Mouse (Mus musculus) sigmoid colon, adult 10 weeks (tissue): ENCODE measurements around the gene Oaz3. TPM values are rescaled to one million over a fixed set of nuclear protein-coding genes. Genes with fewer than 3 reads are reported as not detected.

ENCODE experiments used
- polyA plus RNA-seq: library from polyadenylated mRNA; stranded (reverse); fragments of 350-450 nt; fragmentation: Illumina TruSeq; extraction: RNeasy Lipid Tissue Mini Kit (QIAGEN cat#74804); gene quantifications from one replicate; pipeline ENCODE4 v1.2.3, GENCODE M21; 2014; ENCODE audit warnings: low read depth, low replicate concordance

Gene Oaz3
- 1.3 TPM for polyA plus RNA-seq

DNA sequence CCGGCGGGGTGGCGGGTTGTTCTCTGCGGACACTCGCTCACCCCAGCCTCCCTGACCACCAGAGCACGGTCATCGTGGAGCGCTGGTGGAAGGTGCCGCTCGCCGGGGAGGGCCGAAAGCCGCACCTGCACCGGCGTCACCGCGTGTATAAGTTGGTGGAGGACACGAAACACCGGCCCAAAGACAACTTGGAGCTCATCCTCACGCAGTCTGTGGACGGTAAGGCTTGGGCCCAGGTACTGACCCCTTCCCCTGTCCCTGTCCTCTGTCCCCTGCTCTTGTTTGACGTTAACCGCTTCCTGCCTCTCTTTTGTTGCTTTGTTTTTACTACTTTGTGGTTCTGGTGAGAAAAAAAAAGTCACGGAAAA lies at the start of gene Oaz3:
Gene Oaz3, minus strand, starts transcription at position 319 of the 368 bp plus-strand sequence.

DNA sequence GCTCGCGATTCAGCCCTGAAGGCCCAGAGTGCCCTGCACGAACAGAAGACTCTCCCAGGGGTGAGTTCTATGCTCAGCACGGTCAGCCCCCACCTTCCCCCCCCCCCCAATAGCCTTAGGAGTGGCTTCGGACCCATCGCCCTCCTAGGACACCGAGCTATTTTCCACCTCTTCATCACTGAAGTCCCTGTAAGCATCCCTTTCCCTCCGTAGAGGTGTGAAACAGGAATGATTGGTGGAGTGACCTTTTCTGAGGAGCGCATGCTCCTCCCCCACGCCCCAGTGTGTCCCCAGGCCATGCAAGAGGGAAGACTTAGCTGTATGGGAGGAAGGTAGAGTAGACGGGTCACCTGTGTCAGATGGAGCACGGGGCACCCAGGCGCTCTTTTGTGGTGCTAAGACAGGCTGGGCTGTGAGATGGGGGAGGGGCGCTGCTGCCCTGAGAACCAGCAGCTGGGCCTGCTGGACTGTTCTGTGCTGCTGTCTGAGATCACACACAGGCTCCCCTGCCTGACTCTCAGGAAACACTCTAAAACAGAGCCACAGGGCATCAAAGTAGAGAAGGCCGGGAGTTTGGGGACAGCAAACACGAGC lies 36.7 kb upstream of the Oaz3 start, which contains the start of gene Riiad1:
Gene Riiad1, minus strand, starts transcription at position 51 of the 594 bp plus-strand sequence.

DNA sequence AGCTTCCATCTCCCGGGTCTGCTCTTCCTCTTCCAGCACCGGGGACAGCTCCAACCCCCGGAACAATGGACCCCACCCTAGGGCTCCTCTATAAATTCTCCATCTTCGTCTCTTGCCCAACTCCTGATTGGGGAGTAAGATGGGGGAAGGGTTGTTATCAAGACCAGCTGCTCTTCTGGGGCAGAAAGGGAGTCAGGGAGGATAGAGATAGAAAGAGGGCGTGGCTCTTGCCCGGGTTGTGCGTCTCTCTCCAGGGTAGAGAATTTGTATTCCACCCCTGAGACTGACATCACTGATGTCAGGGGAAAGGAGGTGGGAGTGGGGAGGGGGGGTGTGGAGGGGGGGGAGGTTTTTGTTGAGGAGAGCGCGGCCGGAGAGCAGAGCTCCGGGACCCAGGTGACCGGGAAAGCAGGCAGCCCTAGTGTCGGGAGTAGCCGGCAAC lies 34.3 kb upstream of the Oaz3 start, which contains the start of gene Celf3:
Gene Celf3, plus strand, starts transcription at position 315 of the 442 bp plus-strand sequence.

DNA sequence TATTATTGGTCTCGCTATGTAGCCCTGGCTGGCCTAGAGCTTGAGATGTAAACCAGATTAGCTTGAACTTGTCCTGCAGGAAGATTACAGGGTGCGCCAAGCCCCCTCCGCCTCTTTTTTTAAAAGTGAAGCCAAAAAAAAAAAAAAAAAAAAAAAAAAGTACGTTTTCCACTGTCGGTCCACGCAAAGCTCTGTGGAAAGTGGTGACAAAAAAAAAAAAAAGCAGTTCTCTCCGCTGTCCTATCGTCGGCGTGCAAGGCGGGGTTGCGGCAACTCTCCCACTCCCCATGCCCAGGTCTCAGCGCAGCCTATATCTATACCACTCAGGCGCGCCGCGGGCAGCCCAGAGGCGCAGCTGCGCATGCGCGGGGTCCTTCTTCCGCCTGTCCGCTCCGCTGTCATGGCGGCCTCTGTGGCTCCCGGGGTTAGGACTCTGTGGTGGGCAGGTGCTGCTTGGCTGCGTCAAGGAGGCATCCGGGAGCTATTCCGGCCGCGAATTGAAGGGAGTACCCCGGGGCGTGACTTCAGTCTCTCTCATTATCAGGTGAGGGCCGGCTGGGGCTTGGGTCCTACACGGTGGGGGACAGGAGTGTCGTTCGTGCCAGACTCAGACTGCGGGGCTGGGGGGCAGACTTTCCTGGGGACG lies 641 bp downstream of the Oaz3 start, which contains the start of gene Mrpl9:
Gene Mrpl9, plus strand, starts transcription at position 368 of the 646 bp plus-strand sequence.

DNA sequence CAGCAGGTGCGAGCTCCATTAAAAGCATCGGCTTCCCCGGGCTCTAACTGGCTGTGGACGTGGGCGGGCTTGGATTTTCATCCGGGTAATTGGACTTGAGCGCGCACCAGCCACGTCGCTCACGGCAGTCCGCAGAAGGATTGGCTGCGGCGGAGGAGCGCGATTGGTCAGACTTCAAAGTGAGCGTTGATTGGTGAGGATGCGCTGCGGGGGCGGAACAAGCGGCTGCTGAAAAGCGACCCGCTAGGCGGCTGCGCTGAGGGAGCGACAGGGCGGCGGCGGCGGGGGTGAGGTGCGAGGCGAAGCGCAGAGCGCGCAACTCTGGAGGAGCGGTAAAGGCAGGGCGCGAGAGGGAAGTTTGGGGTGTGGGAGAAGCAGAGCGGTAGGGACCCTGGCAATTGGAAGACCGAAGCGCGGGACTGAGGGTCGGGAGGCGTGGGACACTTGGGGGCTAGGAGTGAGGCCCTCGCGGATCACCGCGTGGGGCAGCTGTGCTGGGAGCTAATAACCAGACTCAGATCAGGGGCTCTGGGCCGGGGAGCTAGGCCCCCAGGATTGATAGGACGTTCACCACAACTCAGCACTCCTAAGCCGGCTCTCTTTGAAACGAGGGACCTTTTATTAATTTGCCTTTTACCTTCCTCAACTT lies 30.6 kb downstream of the Oaz3 start, which contains the start of gene Tdrkh:
Gene Tdrkh, plus strand, starts transcription at position 243 of the 649 bp plus-strand sequence.

DNA sequence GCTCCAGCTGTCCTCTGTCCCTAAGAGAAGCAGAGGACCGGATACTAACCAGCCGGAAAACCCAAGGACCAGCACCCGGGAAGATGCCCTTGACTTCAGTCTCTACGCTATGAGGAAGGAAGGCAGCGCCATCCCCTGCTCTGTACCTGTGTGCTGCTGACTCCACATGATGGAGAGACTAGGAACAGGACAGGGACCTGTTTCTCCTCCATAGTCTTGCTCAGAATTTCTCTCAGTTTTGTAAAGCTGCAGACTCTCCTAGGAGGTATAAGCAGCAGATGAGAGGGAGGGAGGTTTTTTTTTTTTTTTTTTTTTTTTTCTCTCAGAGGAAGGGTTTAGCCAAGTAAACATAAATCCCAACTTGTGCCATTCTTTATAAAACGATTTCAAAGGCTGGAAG lies 45.5 kb downstream of the Oaz3 start, which contains the start of gene Lingo4:
Gene Lingo4, plus strand, starts transcription at position 301 of the 400 bp plus-strand sequence.

Other genes with a start within 250 kb of the Oaz3 start
- not detected for gene Gm5286, start 247.2 kb downstream of the Oaz3 start, polyA plus RNA-seq
- not detected for gene Gm4778, start 179.9 kb downstream of the Oaz3 start, polyA plus RNA-seq
- gene Them4, start 133.8 kb downstream of the Oaz3 start, polyA plus RNA-seq = 41.5 TPM
- gene Them5, start 101.8 kb downstream of the Oaz3 start, polyA plus RNA-seq = not detected
- gene C2cd4d, start 81.5 kb downstream of the Oaz3 start, polyA plus RNA-seq = not detected
- 54.0 TPM for gene Rorc, start 71.1 kb downstream of the Oaz3 start, polyA plus RNA-seq
- gene Lingo4, start 45.4 kb downstream of the Oaz3 start, polyA plus RNA-seq = 0.38 TPM
- gene Tdrkh, start 30.6 kb downstream of the Oaz3 start, polyA plus RNA-seq = 3.1 TPM
- gene Mrpl9, start 597 bp downstream of the Oaz3 start, polyA plus RNA-seq = 50.4 TPM
- gene Celf3, start 34.4 kb upstream of the Oaz3 start, polyA plus RNA-seq = 0.69 TPM
- 3.2 TPM for gene Riiad1, start 36.4 kb upstream of the Oaz3 start, polyA plus RNA-seq
- 47.7 TPM for gene Snx27, start 138.8 kb upstream of the Oaz3 start, polyA plus RNA-seq
- not detected for gene Gm10972, start 199.2 kb upstream of the Oaz3 start, polyA plus RNA-seq
- 22.5 TPM for gene Tuft1, start 215.0 kb upstream of the Oaz3 start, polyA plus RNA-seq
- not detected for gene Selenbp2, start 249.6 kb upstream of the Oaz3 start, polyA plus RNA-seq